16 mouse cellular contexts compared by ENCODE assay signal in genomic region chr17:66365293-66365642, GRCm38 (mm10).
DNase-seq lines count a peak whose midpoint lies in the region; TF ChIP-seq lines count a peak whose summit lies in the region.
"Had no signal": no experiment of that assay in that cellular context is flagged by ENCODE, and none has a peak within 500 bp of the region (broad histone marks: within the 10 kb centered on the region; RNA-seq: fewer than 3 reads in every experiment).

No protein-coding gene starts in this region.

- TF ChIP-seq EP300 in heart, adult 2 months (IDR thresholded peaks at IDR 0.05; ENCODE audit: insufficient read depth, low read depth, low read length): no peak

- no peaks in the 10 kb centered on the region for H3K79me2 ChIP-seq in heart, adult 2 months (replicated peaks; ENCODE audit: control insufficient read depth, insufficient read depth, low read length)

- no peaks in the 10 kb centered on the region for H3K27me3 ChIP-seq in heart, adult 2 months (ENCODE audit: control insufficient read depth, insufficient read depth, low read length)
- H3K27me3 ChIP-seq: hindbrain, embryonic 12.5 days; intestine, embryonic 15.5 days; lung, embryonic 15.5 days; stomach, embryonic 15.5 days had no signal

- no peak overlapping the region for H3K4me3 ChIP-seq in heart, adult 2 months
- H3K4me3 ChIP-seq in layer of hippocampus, adult 2 months: no peak overlapping the region
- H3K4me3 ChIP-seq in ES-E14 (ENCODE audit: insufficient read depth in 1 of 2, low read depth in 1 of 2, low read length in 2 of 2, poor library complexity in 1 of 2, severe bottlenecking in 1 of 2): peak overlapping the region in 1 of 2 experiments; percentile 76; a peak in 2 of 4 replicates
- H3K4me3 ChIP-seq: hindbrain, embryonic 12.5 days; intestine, embryonic 15.5 days; lung, embryonic 15.5 days; stomach, embryonic 15.5 days had no signal

- H3K4me1 ChIP-seq in heart, adult 2 months (ENCODE audit: control insufficient read depth, insufficient read depth, low read length): peaks cover 4% of the 10 kb centered on the region
- H3K4me1 ChIP-seq in ES-E14 (ENCODE audit: control insufficient read depth in 2 of 2, insufficient read depth in 2 of 2, low read length in 2 of 2, poor library complexity in 1 of 2): peaks cover 0 to 6% of the 10 kb centered on the region in 2 experiments; a peak in 2 of 4 replicates
- H3K4me1 ChIP-seq: hindbrain, embryonic 12.5 days had no signal

- H3K9ac ChIP-seq in heart, adult 2 months (ENCODE audit: low read depth, low read length): 0 out of 2 replicates have a peak overlapping the region, but pooled peaks have one; percentile 2
- H3K9ac ChIP-seq in ES-E14 (ENCODE audit: insufficient read depth, low read depth, low read length, poor library complexity, severe bottlenecking): peak overlapping the region; percentile 81; the same call in 1 of the 2 replicates
- H3K9ac ChIP-seq: hindbrain, embryonic 12.5 days; intestine, embryonic 15.5 days; lung, embryonic 15.5 days; stomach, embryonic 15.5 days had no signal

- no peak for DNase-seq in heart, adult 2 months
- DNase-seq in heart, postnatal 25 days (ENCODE audit: low spot score): no peak
- no peak for DNase-seq in layer of hippocampus, adult 2 months (ENCODE audit: low spot score in 2 of 2)
- DNase-seq in layer of hippocampus, adult 8-10 months (ENCODE audit: low spot score in 2 of 2): no peak
- DNase-seq in ES-E14 (ENCODE audit: low read depth, low spot score): no peak
- DNase-seq in lung, postnatal 25 days (ENCODE audit: low spot score): peak; percentile 60
- DNase-seq in layer of hippocampus, postnatal 25 days (ENCODE audit: extremely low spot score in 1 of 2, low spot score in 1 of 2): no peak
- no peak for DNase-seq in layer of hippocampus, adult 18-20 months (ENCODE audit: low spot score in 2 of 2)
- DNase-seq: cerebellum, adult 11 months; cerebellum, postnatal 36 days; kidney, postnatal 14 days; layer of hippocampus, postnatal 36 days had no signal

- no peak for TF ChIP-seq POLR2A in heart, adult 2 months (IDR thresholded peaks at IDR 0.05; ENCODE audit: insufficient read depth, low read depth, low read length)

- in situ Hi-C loops in ES-E14 (cut with MboI; ENCODE audit: low sequenced_read_pairs in 2 of 2, unreplicated experiment in 2 of 2): no loop called here

- no peaks in the 10 kb centered on the region for H3K9me3 ChIP-seq in ES-E14 (ENCODE audit: control insufficient read depth, insufficient read depth, low read depth, low read length)
- H3K9me3 ChIP-seq: hindbrain, embryonic 12.5 days; intestine, embryonic 15.5 days; lung, embryonic 15.5 days; stomach, embryonic 15.5 days had no signal

- intact Hi-C loops in heart, adult 2 months (cut with DNase I): no loop called here
- intact Hi-C loops in heart, postnatal 25 days (cut with DNase I): no loop called here

- no peaks in the 10 kb centered on the region for H3K36me3 ChIP-seq in heart, adult 2 months (ENCODE audit: control insufficient read depth, insufficient read depth, low read length)
- peaks cover 34% of the 10 kb centered on the region for H3K36me3 ChIP-seq in ES-E14 (ENCODE audit: control insufficient read depth, insufficient read depth, low read length, poor library complexity, severe bottlenecking)
- H3K36me3 ChIP-seq: intestine, embryonic 15.5 days; stomach, embryonic 15.5 days had no signal

- no peak for TF ChIP-seq CTCF in heart, adult 2 months (IDR thresholded peaks at IDR 0.05)
- TF ChIP-seq CTCF in layer of hippocampus, adult 2 months (conservative IDR thresholded peaks at IDR 0.05): no peak

- WGBS in heart, adult 2 months: 32% methylated on average over 3 of the region's 3 CpGs

- peak overlapping the region; percentile 77 for H3K27ac ChIP-seq in heart, adult 2 months
- H3K27ac ChIP-seq in layer of hippocampus, adult 2 months: peak overlapping the region; percentile 59; the same call in 1 of the 2 replicates
- no peak overlapping the region; the same call in 1 of the 2 replicates for H3K27ac ChIP-seq in ES-E14 (ENCODE audit: insufficient read depth, low read depth, low read length, poor library complexity, severe bottlenecking)
- H3K27ac ChIP-seq: hindbrain, embryonic 12.5 days; intestine, embryonic 15.5 days; lung, embryonic 15.5 days; stomach, embryonic 15.5 days had no signal

TF ChIP-seq in ES-E14, 5 proteins besides CTCF, POLR2A, EP300 and RAD21:
- TF ChIP-seq MAFK (IDR thresholded peaks at IDR 0.05; ENCODE audit: insufficient read depth, low read depth, low read length): no peak
- TF ChIP-seq ZC3H11A (IDR thresholded peaks at IDR 0.05; ENCODE audit: borderline replicate concordance, low read depth, low read length): no peak
- TF ChIP-seq HCFC1 (IDR thresholded peaks at IDR 0.05; ENCODE audit: borderline replicate concordance, insufficient read depth, low read length): no peak
- TF ChIP-seq ZNF384 (IDR thresholded peaks at IDR 0.05; ENCODE audit: low read depth, low read length): no peak
- no peak for TF ChIP-seq CHD2 (IDR thresholded peaks at IDR 0.05; ENCODE audit: low read depth, low read length)
